Mouse (Mus musculus): ENCODE data around the gene Slc5a12. TPM values are rescaled to one million over a fixed set of nuclear protein-coding genes. Genes with fewer than 3 reads are reported as not detected.

Slc5a12 gene
- polyA plus RNA-seq (2017; shearing (Covaris generic)), result not detected

GRCm38 (mm10) chr2:110596932-110597331, at the start of gene Slc5a12:
Gene Slc5a12, plus strand, starts transcription at chr2:110597298.

Other genes with a start within 250 kb of the Slc5a12 start
- not detected for gene Fibin, start 234.1 kb upstream of the Slc5a12 start, polyA plus RNA-seq (2017; shearing (Covaris generic))
- gene Muc15, start 124.0 kb downstream of the Slc5a12 start, polyA plus RNA-seq (2017; shearing (Covaris generic)), result not detected

Measured in activated CD4-positive, CD25-positive, alpha-beta regulatory T cell, adult 9 weeks (primary cell).